Mouse (Mus musculus) kidney, embryonic 15.5 days (tissue): ENCODE measurements around the gene Polr3f. TPM values are rescaled to one million over a fixed set of nuclear protein-coding genes. Genes with fewer than 3 reads are reported as not detected.

Experiments used
- ATAC-seq: fragments of 200-750 bp; cut with Nextera tagmentation; replicated peaks from 2 replicates; pipeline ENCODE4 v1.8.0; 2017; ENCODE audit warnings: moderate TSS enrichment; ENCODE audit not compliant: low FRiP score
- H3K27ac ChIP-seq: fragments of 300-500 bp; sonication (generic); 2 replicates; pipeline ENCODE4 v1.5.1; 2015; ENCODE audit warnings: mild to moderate bottlenecking, inconsistent platforms
- H3K27me3 ChIP-seq: fragments of 300-500 bp; sonication (generic); 2 replicates; pipeline ENCODE4 v1.6.1; 2015; ENCODE audit warnings: inconsistent platforms
- H3K36me3 ChIP-seq: fragments of 300-500 bp; sonication (generic); 2 replicates; pipeline ENCODE4 v1.6.1; 2015; ENCODE audit warnings: inconsistent platforms
- H3K4me1 ChIP-seq: fragments of 300-500 bp; sonication (generic); 2 replicates; pipeline ENCODE4 v1.6.1; 2015; ENCODE audit warnings: inconsistent platforms
- H3K4me2 ChIP-seq: fragments of 300-500 bp; sonication (generic); 2 replicates; pipeline ENCODE4 v1.6.1; 2015; ENCODE audit warnings: moderate library complexity, mild to moderate bottlenecking, inconsistent platforms
- H3K4me3 ChIP-seq: fragments of 300-500 bp; sonication (generic); replicated peaks from 2 replicates; pipeline ENCODE4 v1.5.1; 2015; ENCODE audit warnings: mild to moderate bottlenecking, inconsistent platforms
- H3K9ac ChIP-seq: fragments of 300-500 bp; sonication (generic); 2 replicates; pipeline ENCODE4 v1.6.1; 2015; ENCODE audit warnings: mild to moderate bottlenecking, inconsistent platforms
- H3K9me3 ChIP-seq: fragments of 300-500 bp; sonication (generic); replicated peaks from 2 replicates; pipeline ENCODE4 v1.6.1; 2016; ENCODE audit warnings: inconsistent platforms
- WGBS: fragments of 180-500 bp; shearing (Covaris S2); methylation state at CpG from one replicate; pipeline ENCODE4 v1.1.7; 2015; ENCODE audit warnings: mixed read lengths; 5-methylcytosine and 5-hydroxymethylcytosine counted together
- polyA plus RNA-seq: library from polyadenylated mRNA; unstranded; fragments of >200 nt; fragmentation: Nextera tagmentation; extraction: Ambion mirVana; gene quantifications from 2 replicates; pipeline ENCODE4 v1.2.1, GENCODE M21; 2015

The Polr3f gene
- polyA plus RNA-seq, 1 experiment from 2014 or later, result 30.0 TPM

GRCm38 (mm10) chr2:144541246-144541645 lies 13.7 kb downstream of the Polr3f start:
- Histone ChIP-seq H3K9ac (no peak overlapping the region), H3K4me2 (no peak overlapping the region), H3K4me1 (peaks cover 7% of the 10 kb centered on the region; the same call in 1 of the 2 replicates), H3K4me3 (no peak overlapping the region), H3K9me3 (no peaks in the 10 kb centered on the region), H3K27me3 (no peaks in the 10 kb centered on the region), H3K36me3 (peaks cover 83% of the 10 kb centered on the region), H3K27ac (no peak overlapping the region)
- WGBS, result 87% methylated on average over 4 of the region's 4 CpGs
- no peak for ATAC-seq

GRCm38 (mm10) chr2:144543670-144544069 lies 16.2 kb downstream of the Polr3f start:
- no peak overlapping the region for H3K4me2 ChIP-seq
- no peaks in the 10 kb centered on the region for H3K9me3 ChIP-seq
- H3K4me1 ChIP-seq, result peaks cover 18% of the 10 kb centered on the region; the same call in 1 of the 2 replicates
- no peak overlapping the region for H3K9ac ChIP-seq
- H3K27me3 ChIP-seq, result no peaks in the 10 kb centered on the region
- no peak for ATAC-seq
- no peak overlapping the region for H3K4me3 ChIP-seq
- WGBS, result 86% methylated on average over 6 of the region's 6 CpGs
- peaks cover 80% of the 10 kb centered on the region for H3K36me3 ChIP-seq
- peak overlapping the region; percentile 73 for H3K27ac ChIP-seq

- Histone ChIP-seq H3K4me3 (no peak overlapping the region), H3K27me3 (no peaks in the 10 kb centered on the region), H3K9ac (no peak overlapping the region), H3K27ac (peak overlapping the region; percentile 73), H3K9me3 (no peaks in the 10 kb centered on the region), H3K4me1 (peaks cover 22% of the 10 kb centered on the region; the same call in 1 of the 2 replicates), H3K36me3 (peaks cover 71% of the 10 kb centered on the region), H3K4me2 (0 out of 2 replicates have a peak overlapping the region, but pooled peaks have one; percentile 5)
- WGBS, result 65% methylated on average over 6 of the region's 6 CpGs
- peak; percentile 79 for ATAC-seq
Observed at GRCm38 (mm10) chr2:144544630-144545029, 17.1 kb downstream of the Polr3f start.

GRCm38 (mm10) chr2:144545061-144545460 lies 17.5 kb downstream of the Polr3f start:
- peak; percentile 82 for ATAC-seq
- Histone ChIP-seq H3K36me3 (peaks cover 66% of the 10 kb centered on the region), H3K27ac (peak overlapping the region; percentile 73), H3K27me3 (no peaks in the 10 kb centered on the region), H3K4me1 (peaks cover 25% of the 10 kb centered on the region; the same call in 1 of the 2 replicates), H3K4me3 (no peak overlapping the region), H3K9me3 (no peaks in the 10 kb centered on the region), H3K4me2 (0 out of 2 replicates have a peak overlapping the region, but pooled peaks have one; percentile 5), H3K9ac (no peak overlapping the region)
- WGBS, result 71% methylated on average over 2 of the region's 2 CpGs

GRCm38 (mm10) chr2:144545481-144545880 lies 18.0 kb downstream of the Polr3f start:
- H3K4me1 ChIP-seq, result peaks cover 27% of the 10 kb centered on the region; the same call in 1 of the 2 replicates
- H3K4me2 ChIP-seq, result 0 out of 2 replicates have a peak overlapping the region, but pooled peaks have one; percentile 14
- no peak overlapping the region for H3K9ac ChIP-seq
- no peaks in the 10 kb centered on the region for H3K27me3 ChIP-seq
- H3K4me3 ChIP-seq, result no peak overlapping the region
- no peaks in the 10 kb centered on the region for H3K9me3 ChIP-seq
- WGBS, result 18% methylated on average over 1 of the region's 1 CpGs
- peak overlapping the region; percentile 82 for H3K27ac ChIP-seq
- H3K36me3 ChIP-seq, result peaks cover 62% of the 10 kb centered on the region
- no peak for ATAC-seq

GRCm38 (mm10) chr2:144547559-144547958 lies 20.0 kb downstream of the Polr3f start:
- Histone ChIP-seq H3K4me3 (no peak overlapping the region), H3K4me1 (peaks cover 27% of the 10 kb centered on the region; the same call in 1 of the 2 replicates), H3K27ac (no peak overlapping the region), H3K9me3 (no peaks in the 10 kb centered on the region), H3K36me3 (peaks cover 48% of the 10 kb centered on the region), H3K9ac (no peak overlapping the region), H3K4me2 (no peak overlapping the region), H3K27me3 (no peaks in the 10 kb centered on the region)
- WGBS, result 65% methylated on average over 4 of the region's 4 CpGs
- ATAC-seq, result no peak

GRCm38 (mm10) chr2:144550529-144550928 lies 23.0 kb downstream of the Polr3f start, which contains the start of gene Rbbp9:
Gene Rbbp9, minus strand, starts transcription at chr2:144550869.
- under 1% methylated on average over 17 of the region's 17 CpGs for WGBS
- H3K4me2 ChIP-seq, result peak within 1 kb of the TSS; percentile 59
- H3K27me3 ChIP-seq, result no peaks in the 10 kb centered on the region
- peak within 1 kb of the TSS; percentile 88 for H3K4me3 ChIP-seq
- H3K36me3 ChIP-seq, result peaks cover 25% of the 10 kb centered on the region
- ATAC-seq, result peak; percentile 97
- H3K9me3 ChIP-seq, result no peaks in the 10 kb centered on the region
- peak within 1 kb of the TSS; percentile 91 for H3K27ac ChIP-seq
- peaks cover 26% of the 10 kb centered on the region for H3K4me1 ChIP-seq
- peak within 1 kb of the TSS; percentile 77 for H3K9ac ChIP-seq

GRCm38 (mm10) chr2:144553905-144554304 lies 26.4 kb downstream of the Polr3f start:
- Histone ChIP-seq H3K4me1 (peaks cover 24% of the 10 kb centered on the region), H3K9ac (no peak overlapping the region), H3K27me3 (no peaks in the 10 kb centered on the region), H3K27ac (no peak overlapping the region), H3K9me3 (no peaks in the 10 kb centered on the region), H3K4me2 (no peak overlapping the region), H3K36me3 (peaks cover under 1% of the 10 kb centered on the region; the same call in 1 of the 2 replicates), H3K4me3 (no peak overlapping the region)
- no peak for ATAC-seq
- 93% methylated on average over 3 of the region's 3 CpGs for WGBS

GRCm38 (mm10) chr2:144555286-144555819 lies 27.8 kb downstream of the Polr3f start:
- Histone ChIP-seq H3K9ac (peak overlapping the region; percentile 79), H3K36me3 (peaks cover 15% of the 10 kb centered on the region), H3K27me3 (no peaks in the 10 kb centered on the region), H3K4me3 (peak overlapping the region; percentile 94), H3K4me2 (peak overlapping the region; percentile 68), H3K4me1 (peaks cover 16% of the 10 kb centered on the region), H3K27ac (peak overlapping the region; percentile 97), H3K9me3 (no peaks in the 10 kb centered on the region)
- peak; percentile 10; the same call in 1 of the 2 replicates for ATAC-seq
- WGBS, result 2% methylated on average over 14 of the region's 14 CpGs

GRCm38 (mm10) chr2:144555820-144556552 lies 28.5 kb downstream of the Polr3f start, which contains the start of gene Sec23b:
Gene Sec23b, plus strand, starts transcription at chr2:144556229.
- ATAC-seq, result peak; percentile 99
- Histone ChIP-seq H3K27me3 (no peaks in the 10 kb centered on the region), H3K9me3 (no peaks in the 10 kb centered on the region), H3K4me1 (peaks cover 16% of the 10 kb centered on the region), H3K36me3 (peaks cover 18% of the 10 kb centered on the region), H3K4me3 (peak within 1 kb of the TSS; percentile 94), H3K27ac (peak within 1 kb of the TSS; percentile 97), H3K4me2 (peak within 1 kb of the TSS; percentile 68), H3K9ac (peak within 1 kb of the TSS; percentile 79)
- WGBS, result under 1% methylated on average over 44 of the region's 44 CpGs

GRCm38 (mm10) chr2:144588723-144589122 lies 61.2 kb downstream of the Polr3f start:
- Histone ChIP-seq H3K9me3 (no peaks in the 10 kb centered on the region), H3K27me3 (no peaks in the 10 kb centered on the region), H3K36me3 (peaks cover 67% of the 10 kb centered on the region), H3K4me3 (no peak overlapping the region), H3K27ac (no peak overlapping the region), H3K4me2 (no peak overlapping the region), H3K9ac (no peak overlapping the region), H3K4me1 (peaks cover 2% of the 10 kb centered on the region)
- 88% methylated on average over 4 of the region's 4 CpGs for WGBS
- no peak for ATAC-seq
